8 mouse cellular contexts compared by ENCODE assay signal in the genomic region with DNA sequence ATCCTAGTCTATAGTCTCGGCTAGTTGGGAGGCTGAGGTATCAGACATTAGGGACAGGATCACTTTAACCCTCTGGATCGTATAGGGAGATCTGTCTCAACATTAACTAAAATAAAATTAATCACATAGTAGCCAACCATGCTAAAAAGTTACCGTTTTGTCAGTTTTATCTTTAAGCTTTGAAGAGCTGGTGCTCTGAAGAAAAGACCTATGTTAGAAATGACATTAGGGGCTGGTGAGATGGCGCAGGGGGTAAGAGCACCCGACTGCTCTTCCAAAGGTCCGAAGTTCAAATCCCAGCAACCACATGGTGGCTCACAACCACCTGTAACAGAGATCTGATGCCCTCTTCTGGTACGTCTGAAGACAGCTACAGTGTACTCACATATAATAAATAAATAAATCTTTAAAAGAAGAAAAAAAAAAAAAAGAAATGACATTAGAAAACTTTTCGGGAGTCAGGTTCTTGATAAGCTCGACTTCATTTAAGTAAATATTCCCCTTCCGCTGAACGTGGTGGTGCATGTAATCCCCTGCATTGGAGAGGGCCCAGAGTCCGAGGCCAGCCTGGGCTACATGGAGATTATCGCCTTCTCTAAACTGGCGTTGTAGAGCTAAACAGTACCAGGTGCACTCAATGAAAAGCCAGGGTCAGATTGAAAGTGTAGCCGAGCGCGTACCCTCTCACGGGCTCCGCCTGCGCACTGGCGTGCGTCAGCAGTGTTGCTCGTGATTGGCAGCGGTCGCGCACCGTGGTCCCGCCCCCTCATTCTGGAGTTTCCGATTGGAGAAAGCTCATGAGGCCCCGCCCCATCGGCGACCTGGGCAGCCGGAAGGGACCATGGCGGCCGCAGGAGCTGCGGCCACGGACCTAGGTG. TPM values are rescaled to one million over a fixed set of nuclear protein-coding genes. Genes with fewer than 3 reads are reported as not detected.
DNase-seq lines count a peak whose midpoint lies in the region; ATAC-seq and TF ChIP-seq lines count a peak whose summit lies in the region.

A gene (plus strand): TSS at position 782 of the 878 bp plus-strand sequence.

- TF ChIP-seq CTCF in heart, adult 2 months (IDR thresholded peaks at IDR 0.05) = no peak

- no peaks in the 10 kb centered on the region for H3K27me3 ChIP-seq in embryonic facial prominence, embryonic 13.5 days
- H3K27me3 ChIP-seq in heart, adult 2 months (ENCODE audit: control insufficient read depth, insufficient read depth, low read length) = no peaks in the 10 kb centered on the region
- H3K27me3 ChIP-seq in limb, embryonic 13.5 days = no peaks in the 10 kb centered on the region
- H3K27me3 ChIP-seq in midbrain, embryonic 16.5 days (ENCODE audit: control insufficient read depth, insufficient read depth, low read depth, low read length) = no peaks in the 10 kb centered on the region

- peak; percentile 78 for TF ChIP-seq POLR2A in heart, adult 2 months (IDR thresholded peaks at IDR 0.05; ENCODE audit: insufficient read depth, low read depth, low read length)

- peaks cover 15% of the 10 kb centered on the region for H3K4me1 ChIP-seq in embryonic facial prominence, embryonic 13.5 days
- peaks cover 4% of the 10 kb centered on the region for H3K4me1 ChIP-seq in heart, adult 2 months (ENCODE audit: control insufficient read depth, insufficient read depth, low read length)
- H3K4me1 ChIP-seq in limb, embryonic 13.5 days = peaks cover 16% of the 10 kb centered on the region
- H3K4me1 ChIP-seq in midbrain, embryonic 16.5 days (ENCODE audit: control insufficient read depth, insufficient read depth, low read length) = peaks cover 15% of the 10 kb centered on the region

- H3K9ac ChIP-seq in embryonic facial prominence, embryonic 13.5 days = peak within 1 kb of the TSS; percentile 89
- H3K9ac ChIP-seq in heart, adult 2 months (ENCODE audit: low read depth, low read length) = peak within 1 kb of the TSS; percentile 89
- H3K9ac ChIP-seq in limb, embryonic 13.5 days = peak within 1 kb of the TSS; percentile 89
- peak within 1 kb of the TSS; percentile 88 for H3K9ac ChIP-seq in midbrain, embryonic 16.5 days (ENCODE audit: low read depth, low read length)

- TF ChIP-seq EP300 in heart, adult 2 months (IDR thresholded peaks at IDR 0.05; ENCODE audit: insufficient read depth, low read depth, low read length) = no peak

- peak; percentile 93 for DNase-seq in 3134 (ENCODE audit: extremely low read depth, insufficient read length, low spot score)
- peak; percentile 98 to 99 for DNase-seq in adrenal gland, postnatal 36 days
- DNase-seq in heart, adult 2 months = peak; percentile 96 to 97
- peak; percentile 97 to 99 for DNase-seq in kidney, adult 8-10 months
- peak; percentile 96 to 99 for DNase-seq in spleen, postnatal 10 days (ENCODE audit: low spot score in 2 of 2)

- peak; percentile 89 for ATAC-seq in embryonic facial prominence, embryonic 13.5 days (ENCODE audit: insufficient number of reproducible peaks, insufficient read depth, low FRiP score, low TSS enrichment, low read depth)
- ATAC-seq in limb, embryonic 13.5 days (ENCODE audit: low FRiP score, low read depth) = peak; percentile 97
- ATAC-seq in midbrain, embryonic 16.5 days = peak; percentile 97

- H3K9me3 ChIP-seq in embryonic facial prominence, embryonic 13.5 days = no peaks in the 10 kb centered on the region
- no peaks in the 10 kb centered on the region for H3K9me3 ChIP-seq in limb, embryonic 13.5 days
- no peaks in the 10 kb centered on the region for H3K9me3 ChIP-seq in midbrain, embryonic 16.5 days (replicated peaks; ENCODE audit: control insufficient read depth, low read length, poor library complexity, severe bottlenecking)

- H3K4me2 ChIP-seq in embryonic facial prominence, embryonic 13.5 days = peak within 1 kb of the TSS; percentile 93
- H3K4me2 ChIP-seq in limb, embryonic 13.5 days (replicated peaks) = peak within 1 kb of the TSS; percentile 92
- peak within 1 kb of the TSS; percentile 81 for H3K4me2 ChIP-seq in midbrain, embryonic 16.5 days (ENCODE audit: low read length)

- 14% methylated on average over 37 of the region's 37 CpGs for WGBS in embryonic facial prominence, embryonic 13.5 days
- WGBS in heart, adult 2 months = 11% methylated on average over 37 of the region's 37 CpGs
- 13% methylated on average over 37 of the region's 37 CpGs for WGBS in limb, embryonic 13.5 days
- WGBS in midbrain, embryonic 16.5 days = 12% methylated on average over 37 of the region's 37 CpGs

- intact Hi-C loops in heart, adult 2 months (cut with DNase I) = loop anchor here (5.0 kb wide), 1 partner anchor 66 kb away; a partner anchor contains a TSS

- H3K27ac ChIP-seq in embryonic facial prominence, embryonic 13.5 days = no peak within 1 kb of the TSS
- H3K27ac ChIP-seq in heart, adult 2 months = peak within 1 kb of the TSS; percentile 86
- H3K27ac ChIP-seq in limb, embryonic 13.5 days = no peak within 1 kb of the TSS
- H3K27ac ChIP-seq in midbrain, embryonic 16.5 days (ENCODE audit: low read length) = peak within 1 kb of the TSS; percentile 73

- peaks cover 8% of the 10 kb centered on the region for H3K36me3 ChIP-seq in embryonic facial prominence, embryonic 13.5 days
- no peaks in the 10 kb centered on the region for H3K36me3 ChIP-seq in heart, adult 2 months (ENCODE audit: control insufficient read depth, insufficient read depth, low read length)
- H3K36me3 ChIP-seq in limb, embryonic 13.5 days = peaks cover 18% of the 10 kb centered on the region
- H3K36me3 ChIP-seq in midbrain, embryonic 16.5 days (ENCODE audit: control insufficient read depth, insufficient read depth, low read length) = peaks cover 3% of the 10 kb centered on the region; the same call in 1 of the 2 replicates

- H3K79me2 ChIP-seq in heart, adult 2 months (replicated peaks; ENCODE audit: control insufficient read depth, insufficient read depth, low read length) = no peaks in the 10 kb centered on the region

- peak within 1 kb of the TSS; percentile 86 for H3K4me3 ChIP-seq in embryonic facial prominence, embryonic 13.5 days
- peak within 1 kb of the TSS; percentile 95 for H3K4me3 ChIP-seq in heart, adult 2 months
- H3K4me3 ChIP-seq in limb, embryonic 13.5 days = peak within 1 kb of the TSS; percentile 86
- peak within 1 kb of the TSS; percentile 89 for H3K4me3 ChIP-seq in midbrain, embryonic 16.5 days (ENCODE audit: low read depth, low read length)

RNA-seq across cellular contexts. Expression of the gene that starts here (rescaled TPM):
- 10 to 100 TPM; 54.0 to 57.7 TPM for total RNA-seq in adrenal gland, postnatal 36 days (2021)
- polyA plus RNA-seq in embryonic facial prominence, embryonic 13.5 days (2015; fragmentation: Nextera tagmentation; extraction: Ambion mirVana) = 75.7 and 79.5 TPM in 2 replicates
- total RNA-seq in heart, adult 2 months (2021) = 10 to 100 TPM; 20.7 to 25.4 TPM
- polyA plus RNA-seq in heart, adult 2 months (2012; rRNA removed) = 39.7 and 47.1 TPM in 2 replicates
- 88.5 and 88.9 TPM in 2 replicates for polyA plus RNA-seq in limb, embryonic 13.5 days (2015; fragmentation: Nextera tagmentation; extraction: Ambion mirVana)
- 70.7 and 79.0 TPM in 2 replicates for polyA plus RNA-seq in midbrain, embryonic 16.5 days (2015; fragmentation: Nextera tagmentation; extraction: Ambion mirVana)

Comparison
In these comparisons a context has a peak if more than half of its experiments do, and no peak if none do; other contexts are left out.
1. H3K27ac ChIP-seq: peak in heart, adult 2 months (single experiment) and midbrain, embryonic 16.5 days (single experiment); none in embryonic facial prominence, embryonic 13.5 days (single experiment) and limb, embryonic 13.5 days (single experiment).
2. Peak in every context shown above with its lines, with median percentiles within 50 percentile points of each other: DNase-seq, ATAC-seq, H3K4me2 ChIP-seq, H3K4me3 ChIP-seq and H3K9ac ChIP-seq.